Mouse (Mus musculus) T-helper 1 cell (primary cell): ENCODE measurements at regions not wholly inside any gene's neighbourhood (a gene's known extent, or its start where the extent isn't known, plus 50 kb on each side); places are given as distances from the start of the nearest gene placed in this dataset.

Experiments
- in situ Hi-C: fragments of 300-600 bp; cut with MboI, MseI; formaldehyde crosslinking; loops from one replicate; pipeline ENCODE4 v1.15.1; 2025; ENCODE audit warnings: high pct_unique_total_duplicates

- in situ Hi-C loops: no loop called here
Observed at GRCm38 (mm10) chr9:13974870-13975269, 147.4 kb downstream of the Fam76b start.

GRCm38 (mm10) chr9:13978842-13979241 lies 151.3 kb downstream of the Fam76b start:
- in situ Hi-C loops: no loop called here

- in situ Hi-C loops: loop anchor here (5.0 kb wide), 1 partner anchor 40 kb away; no protein-coding TSS in a partner anchor
Observed at GRCm38 (mm10) chr9:13987486-13987885, 160.0 kb downstream of the Fam76b start.

GRCm38 (mm10) chr9:13988901-13989300 lies 161.4 kb downstream of the Fam76b start:
- in situ Hi-C loops: loop anchor here (5.0 kb wide), 1 partner anchor 42 kb away; no protein-coding TSS in a partner anchor

DNA sequence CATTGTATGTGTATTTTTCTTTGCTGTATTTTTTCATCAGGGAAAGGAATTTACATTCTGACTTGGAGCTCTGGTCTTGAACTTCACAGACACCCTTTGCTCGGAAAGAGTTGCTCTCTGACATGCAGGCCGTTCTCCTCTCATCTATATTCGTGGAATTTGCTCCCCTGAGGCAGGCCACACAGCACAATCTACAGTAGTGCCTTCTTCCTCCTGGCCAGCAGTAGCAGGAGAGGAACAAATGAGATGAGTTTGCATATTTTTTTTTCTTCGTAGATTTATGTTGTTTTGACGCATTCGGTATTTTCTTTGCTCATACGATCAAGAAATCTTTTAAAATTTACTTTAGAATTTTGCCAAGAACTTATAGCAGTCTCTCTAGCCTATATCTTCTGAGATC lies 163.4 kb downstream of the Fam76b start:
- in situ Hi-C loops: no loop called here

DNA sequence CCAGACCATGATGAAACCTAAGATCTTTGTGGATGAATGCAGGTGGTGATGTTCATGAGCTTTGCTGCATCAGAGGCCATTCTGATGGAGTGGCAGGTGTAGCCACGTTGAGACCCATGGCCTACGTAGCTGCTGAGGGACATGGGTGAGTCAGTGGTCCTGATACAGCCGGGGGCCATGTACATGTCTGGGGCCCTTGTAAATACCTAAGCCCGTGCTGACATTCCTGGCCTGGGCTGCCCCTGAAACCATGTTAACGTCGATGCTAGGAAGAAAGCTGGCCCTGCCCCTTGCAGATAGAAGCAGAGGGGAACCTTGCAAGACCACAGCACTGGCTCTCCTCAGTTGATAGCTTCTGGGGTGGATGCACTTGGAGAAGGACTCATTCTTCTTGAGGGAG lies 165.2 kb downstream of the Fam76b start:
- in situ Hi-C loops: no loop called here

- in situ Hi-C loops: no loop called here
Observed at GRCm38 (mm10) chr9:13999358-13999757, 171.8 kb downstream of the Fam76b start.

DNA sequence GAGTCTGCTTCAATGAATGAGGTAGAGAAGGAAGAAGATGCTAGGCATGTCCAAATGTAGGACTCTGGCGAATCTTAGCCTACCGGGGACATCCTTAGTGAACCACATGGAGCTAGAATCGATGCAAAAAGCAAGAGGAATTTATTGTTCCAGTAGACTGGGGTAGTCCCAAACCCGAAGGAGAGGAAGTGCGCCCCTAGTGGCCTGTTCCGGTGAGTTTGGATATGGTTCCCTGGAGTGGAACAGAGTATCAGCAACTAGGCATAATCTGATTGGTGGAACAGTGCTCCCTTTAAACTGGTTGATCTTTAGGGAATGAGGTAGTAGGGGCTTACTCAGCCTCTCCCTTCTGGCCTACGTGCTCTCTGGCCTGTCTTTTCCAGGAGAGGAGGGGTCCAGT lies 174.0 kb downstream of the Fam76b start:
- in situ Hi-C loops: no loop called here

DNA sequence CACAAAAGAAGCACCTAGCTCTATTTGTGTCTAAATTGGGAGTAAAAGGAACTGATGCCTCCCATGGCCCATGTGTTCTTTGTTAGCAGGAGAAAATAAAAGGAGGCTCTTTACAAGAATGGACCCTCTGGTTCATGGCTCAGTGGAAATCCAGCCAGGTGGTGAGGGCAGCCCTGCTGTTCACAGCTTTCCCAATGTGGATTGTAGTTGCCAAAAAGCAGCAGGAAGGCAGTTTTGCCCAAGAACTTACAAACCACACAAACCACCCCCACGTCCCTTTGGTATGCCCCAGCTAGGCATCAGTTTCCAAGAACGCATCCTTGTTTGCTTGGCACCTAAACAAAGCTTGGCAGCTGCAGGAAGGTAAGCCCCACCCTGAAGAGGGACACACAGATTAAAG lies 174.7 kb downstream of the Fam76b start:
- in situ Hi-C loops: no loop called here

DNA sequence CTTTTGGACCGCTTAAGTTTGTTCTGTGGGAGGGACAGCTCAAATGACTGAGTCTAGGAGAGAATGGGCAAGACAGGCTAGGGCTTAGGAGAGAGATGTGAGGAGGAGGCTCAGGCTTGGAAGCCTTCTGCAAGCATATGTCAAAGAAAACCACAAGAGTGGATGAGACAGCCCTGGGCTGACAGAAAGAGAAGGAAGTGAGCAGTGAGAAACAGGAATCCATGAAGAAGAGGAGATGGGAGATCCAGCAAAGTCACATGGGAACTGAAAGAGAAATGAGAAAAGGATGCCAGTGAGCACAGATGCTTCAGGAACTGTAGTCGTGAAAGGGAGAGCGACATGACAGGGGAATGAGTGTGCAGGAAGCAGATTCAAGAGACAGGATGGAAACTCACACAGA lies 175.6 kb downstream of the Fam76b start:
- in situ Hi-C loops: no loop called here

DNA sequence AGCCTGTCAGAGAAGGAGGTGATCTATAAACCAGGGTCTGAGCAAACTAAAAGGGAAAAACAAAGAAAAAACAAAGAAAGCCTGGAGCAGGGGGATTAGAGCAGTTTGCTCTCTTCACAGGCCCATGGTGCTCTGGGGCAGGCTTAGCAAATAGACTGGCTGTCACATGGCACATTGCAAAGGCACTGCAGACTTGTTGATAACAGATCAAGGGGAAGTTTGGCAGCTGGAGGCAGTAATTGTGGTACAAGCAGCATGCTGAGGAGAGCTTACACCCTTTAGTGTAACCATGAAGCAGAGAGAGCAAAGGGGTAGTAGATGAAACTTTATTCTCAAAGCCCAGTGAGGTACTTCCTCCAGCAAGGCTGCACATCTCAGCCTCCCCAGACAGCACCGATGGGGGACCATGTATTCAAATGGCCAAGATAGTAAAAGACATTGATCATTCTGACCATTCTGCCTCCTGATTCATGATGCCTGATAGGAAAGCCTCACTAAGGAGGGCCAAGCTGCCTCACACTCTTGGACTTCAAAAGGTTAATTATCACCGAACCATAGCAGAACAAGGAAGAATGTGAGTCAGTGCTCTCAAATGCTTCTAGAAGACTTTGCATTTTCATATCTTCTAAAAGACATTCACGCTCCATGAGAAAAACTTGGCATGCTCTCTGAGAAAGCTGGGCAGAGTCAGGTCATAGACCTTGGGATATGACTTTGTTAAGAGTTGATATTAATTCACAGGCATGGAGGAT lies 178.9 kb downstream of the Fam76b start:
- in situ Hi-C loops: no loop called here

- in situ Hi-C loops: no loop called here
Observed at GRCm38 (mm10) chr9:14009451-14009850, 181.9 kb downstream of the Fam76b start.

DNA sequence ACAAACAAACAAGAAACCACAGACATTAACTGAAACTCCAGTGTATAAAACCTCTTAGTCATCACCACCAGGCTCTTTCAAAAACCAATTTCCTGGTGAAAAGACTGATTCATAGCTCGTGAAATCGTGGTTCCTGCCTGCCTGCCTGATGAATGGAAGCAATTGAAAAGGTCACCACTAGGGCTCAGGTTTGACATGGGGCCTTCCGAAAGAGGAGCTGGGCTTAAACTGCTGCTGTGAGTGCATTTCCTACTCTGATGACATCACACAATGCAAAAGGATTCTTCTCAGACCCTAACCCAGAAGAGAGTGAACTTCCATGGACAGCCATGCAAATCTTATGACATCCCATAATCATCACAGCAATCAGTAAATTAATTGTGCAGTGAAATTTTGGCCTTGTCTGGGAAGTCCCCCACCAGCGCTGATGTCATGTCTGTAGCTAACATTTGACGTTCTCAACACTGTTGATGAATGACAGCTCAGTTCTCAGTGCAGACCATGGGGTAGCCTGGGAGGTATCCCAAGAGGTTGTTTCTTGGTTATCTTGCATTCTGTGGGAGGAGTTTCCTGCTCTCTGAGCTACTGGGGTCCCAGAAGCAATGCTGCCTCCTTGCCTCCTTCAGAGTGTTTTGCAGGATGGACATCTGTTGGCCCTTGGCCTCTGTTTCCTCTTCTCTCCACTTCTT lies 182.9 kb downstream of the Fam76b start:
- in situ Hi-C loops: loop anchor here (10.0 kb wide), 1 partner anchor 696 kb away; no protein-coding TSS in a partner anchor

GRCm38 (mm10) chr9:14024216-14024615 lies 196.7 kb downstream of the Fam76b start:
- in situ Hi-C loops: no loop called here

GRCm38 (mm10) chr9:14024701-14025100 lies 197.2 kb downstream of the Fam76b start:
- in situ Hi-C loops: no loop called here

DNA sequence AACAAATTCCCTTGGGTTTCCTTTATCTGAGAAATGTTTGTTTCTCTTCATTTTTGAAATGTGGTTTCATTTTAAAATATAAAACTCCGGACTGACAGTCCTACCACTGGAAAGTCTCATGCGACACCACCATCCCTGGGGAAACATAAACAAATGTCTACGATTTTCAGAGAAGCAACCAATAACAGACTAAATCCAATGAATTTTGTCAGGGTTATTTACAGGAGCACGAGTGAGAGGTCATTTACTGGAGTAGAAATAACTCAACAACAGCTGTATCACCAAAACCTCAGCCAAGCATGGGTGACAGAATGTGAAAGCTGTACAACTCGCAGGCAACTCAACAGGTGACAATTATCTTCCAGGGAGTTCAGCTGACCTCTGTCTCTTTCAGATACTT lies 200.5 kb downstream of the Fam76b start:
- in situ Hi-C loops: no loop called here

DNA sequence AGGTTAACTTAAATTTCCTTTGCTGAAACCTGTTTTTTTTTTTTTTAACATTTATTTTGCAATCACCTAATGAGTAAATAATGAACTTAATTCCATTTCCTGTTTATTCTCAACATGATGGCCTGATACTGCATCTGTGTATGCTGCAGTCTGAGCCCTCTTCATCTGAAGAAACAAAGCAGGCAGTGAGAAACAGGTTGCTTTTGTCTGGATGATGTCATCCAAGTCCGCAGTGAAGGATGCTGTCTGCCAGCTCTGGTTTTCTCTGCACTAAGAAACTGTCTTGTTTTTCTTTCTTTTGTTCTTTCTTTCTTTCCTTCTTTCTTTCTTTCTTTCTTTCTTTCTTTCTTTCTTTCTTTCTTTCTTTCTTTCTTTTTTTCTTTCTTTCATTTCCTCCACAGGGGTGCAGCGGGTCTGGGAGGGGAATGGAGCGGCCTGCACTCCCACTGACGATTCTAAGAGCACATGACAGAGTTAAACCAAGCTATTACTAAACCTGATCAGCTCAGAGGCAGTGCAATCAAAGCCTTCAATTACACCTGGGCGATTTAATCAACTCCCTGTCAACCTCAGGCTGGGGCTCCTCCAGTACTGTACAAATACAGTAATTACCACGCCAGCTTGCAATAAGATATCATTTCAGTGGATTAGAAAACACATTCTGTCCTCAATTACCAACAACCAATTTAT lies 204.0 kb downstream of the Fam76b start:
- in situ Hi-C loops: no loop called here

GRCm38 (mm10) chr9:14032048-14032362 lies 204.5 kb downstream of the Fam76b start:
- in situ Hi-C loops: no loop called here

DNA sequence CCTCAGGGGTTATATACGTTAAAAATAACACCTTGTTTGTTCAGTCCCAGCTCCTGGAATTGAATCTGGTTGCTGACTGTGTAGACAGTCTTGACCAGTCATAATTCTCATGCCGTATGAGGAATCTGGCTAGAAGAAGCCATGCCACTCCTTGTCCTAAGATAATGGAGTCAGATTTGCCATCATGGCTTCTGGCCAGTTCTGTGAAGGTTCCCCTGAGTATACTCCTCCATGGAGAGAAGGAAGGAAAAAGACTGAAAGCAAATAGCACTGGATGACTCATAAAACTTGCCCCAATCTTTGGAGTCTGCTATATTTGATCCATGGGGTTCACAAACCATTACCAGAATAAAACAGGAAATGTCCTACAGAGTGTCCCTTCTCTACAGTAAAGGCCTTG lies 208.0 kb downstream of the Fam76b start:
- in situ Hi-C loops: no loop called here

GRCm38 (mm10) chr9:14041900-14042435 lies 214.5 kb downstream of the Fam76b start:
- in situ Hi-C loops: no loop called here

DNA sequence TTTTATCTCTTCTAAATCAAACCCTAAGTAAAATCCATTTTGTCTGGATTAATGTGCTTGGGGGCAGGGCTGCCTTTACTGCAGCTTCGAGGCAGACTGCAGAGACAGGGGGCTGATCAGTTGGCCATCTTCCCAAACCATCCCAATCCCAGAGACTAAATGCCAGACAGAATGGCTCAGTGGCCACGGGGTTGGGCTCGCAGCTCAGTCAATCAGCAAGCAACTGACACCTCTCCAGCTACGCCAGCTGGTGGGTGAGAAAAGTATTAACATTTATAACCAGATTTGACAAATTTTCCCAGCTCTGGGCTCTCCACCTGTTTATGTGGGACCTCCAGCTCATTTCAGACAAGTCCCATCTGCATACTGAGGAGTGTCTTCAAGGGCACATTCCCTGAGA lies 220.7 kb downstream of the Fam76b start:
- in situ Hi-C loops: no loop called here

GRCm38 (mm10) chr9:14053704-14054103 lies 221.2 kb upstream of the Sesn3 start:
- in situ Hi-C loops: loop anchor here (10.0 kb wide), 1 partner anchor 681 kb away; no protein-coding TSS in a partner anchor
